Mouse (Mus musculus): ENCODE measurements around the gene Ssna1. TPM values are rescaled to one million over a fixed set of nuclear protein-coding genes. Genes with fewer than 3 reads are reported as not detected.
A peak's percentile ranks its signal among the peaks of the same experiment; 100 is the strongest.

Gene Ssna1
- polyA plus RNA-seq (2012; rRNA removed): 47.8 and 56.0 TPM in 2 replicates

GRCm38 (mm10) chr2:25271827-25272511 is at the start of gene Ssna1, which contains the start of gene Anapc2:
Gene Ssna1, minus strand, starts transcription at chr2:25272438.
Gene Anapc2, plus strand, starts transcription at chr2:25272478.
- peak; percentile 82 for DNase-seq (ENCODE audit: low read depth, low spot score)
- WGBS: under 1% methylated on average over 55 of the region's 55 CpGs

DNA sequence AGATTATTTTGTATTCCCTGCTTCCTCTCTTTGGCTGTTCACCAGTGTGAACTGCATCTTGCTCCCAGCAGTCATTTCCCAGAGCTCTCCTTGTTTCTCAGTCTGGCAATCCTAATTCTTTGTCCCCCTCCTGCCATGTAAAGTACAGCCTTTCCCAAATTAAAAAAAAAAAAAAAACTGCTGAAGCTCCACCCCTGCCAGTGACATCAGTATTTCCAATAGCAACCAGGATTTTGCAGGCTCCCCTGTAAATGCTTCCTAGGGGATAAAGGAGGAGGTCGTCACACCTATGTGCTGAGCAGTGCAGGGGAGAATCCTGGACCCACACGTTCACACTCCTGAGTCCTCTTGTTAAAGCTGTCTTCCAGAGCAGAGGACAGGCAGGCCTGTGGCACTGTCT is 47.8 kb upstream of the Ssna1 start:
- DNase-seq (ENCODE audit: low read depth, low spot score): no peak
- WGBS: 35% methylated on average over 2 of the region's 2 CpGs

- DNase-seq (ENCODE audit: low read depth, low spot score): no peak
- WGBS: 10% methylated on average over 58 of the region's 58 CpGs
These were observed 46.9 kb upstream of the Ssna1 start, which contains the start of gene Grin1 for GRCm38 (mm10) chr2:25318971-25319773. Gene Grin1, minus strand, starts transcription at chr2:25319187.

- WGBS: 5% methylated on average over 31 of the region's 31 CpGs
- no peak for DNase-seq (ENCODE audit: low read depth, low spot score)
These were observed 46.1 kb upstream of the Ssna1 start for GRCm38 (mm10) chr2:25318119-25318966.

DNA sequence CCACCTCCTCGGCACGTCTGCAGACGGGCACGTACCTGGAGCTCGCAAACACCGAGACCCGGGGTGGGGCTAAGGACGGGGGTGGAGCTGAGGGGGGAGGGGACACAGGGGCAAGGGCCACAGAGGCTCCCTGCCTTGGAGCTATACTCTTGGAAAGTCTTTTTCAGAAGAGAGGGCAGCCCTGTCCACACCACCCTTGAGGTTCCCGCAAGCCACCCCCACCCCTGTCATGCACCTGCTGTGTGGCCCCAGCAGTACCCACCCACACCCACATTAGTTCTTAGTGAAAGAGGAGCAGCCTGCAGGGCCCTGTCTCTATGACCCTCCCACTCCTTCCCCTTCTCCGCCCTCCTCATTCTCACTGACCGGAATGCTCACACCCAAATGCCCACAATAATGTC is 39.3 kb upstream of the Ssna1 start:
- no peak for DNase-seq (ENCODE audit: low read depth, low spot score)
- 5% methylated on average over 11 of the region's 11 CpGs for WGBS

GRCm38 (mm10) chr2:25310969-25311368 is 38.7 kb upstream of the Ssna1 start:
- WGBS: 3% methylated on average over 22 of the region's 22 CpGs
- DNase-seq (ENCODE audit: low read depth, low spot score): no peak

DNA sequence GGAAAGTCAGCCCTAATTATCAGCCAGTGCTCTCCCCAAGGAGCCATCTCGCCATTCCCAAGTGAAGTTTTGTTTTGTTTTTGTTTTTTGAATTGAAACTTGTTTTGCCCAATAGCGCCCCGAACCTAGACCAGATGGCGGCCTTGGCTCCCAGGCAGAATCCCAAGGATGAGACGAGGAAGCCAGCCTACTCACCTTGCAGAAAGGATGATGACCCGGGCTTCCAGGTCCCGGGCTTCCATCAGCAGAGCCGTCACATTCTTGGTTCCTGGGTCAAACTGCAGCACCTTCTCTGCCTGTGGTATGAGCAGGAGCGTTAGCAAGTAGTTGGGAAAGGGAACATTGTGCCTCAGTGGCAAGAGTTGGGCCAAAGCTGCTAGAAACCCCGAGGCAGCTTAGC is 37.9 kb upstream of the Ssna1 start:
- 56% methylated on average over 10 of the region's 10 CpGs for WGBS
- DNase-seq (ENCODE audit: low read depth, low spot score): no peak

DNA sequence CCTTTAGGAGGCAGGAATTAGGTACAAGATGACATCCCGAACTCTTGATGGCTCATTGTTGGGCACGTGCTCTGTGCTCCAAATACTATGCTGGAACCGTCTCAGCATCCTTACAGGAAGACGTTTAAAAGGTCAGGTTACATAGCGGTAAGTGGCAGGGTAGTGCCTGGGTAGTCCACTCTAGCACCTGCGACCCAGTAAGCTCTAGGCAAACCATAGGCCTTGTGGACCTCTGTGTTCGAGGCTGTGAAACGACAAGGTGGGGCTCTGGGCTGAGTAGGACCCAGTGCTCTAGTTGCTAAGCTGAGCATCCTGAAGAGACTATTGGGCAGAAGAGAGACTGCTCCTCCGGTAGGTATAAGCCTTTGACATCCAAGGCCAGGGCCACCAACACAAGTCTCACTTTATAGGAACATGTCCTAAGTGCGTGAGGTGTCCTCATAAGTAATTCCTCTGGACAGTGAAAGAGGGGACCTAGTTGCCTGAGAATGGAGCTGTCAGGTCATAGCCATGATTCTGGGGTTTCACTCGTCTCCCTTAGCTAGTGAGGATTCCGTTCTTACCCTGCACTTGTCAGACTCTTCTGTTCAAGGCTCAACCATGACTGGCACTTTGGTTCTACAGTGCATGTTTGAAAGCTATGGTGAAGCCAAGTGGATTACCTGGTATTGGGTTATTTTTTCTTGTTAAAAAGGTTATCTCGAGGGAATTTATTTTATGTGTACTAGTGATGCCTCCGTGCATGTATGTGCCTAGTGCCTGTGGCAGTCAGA is 33.5 kb upstream of the Ssna1 start:
- 48% methylated on average over 14 of the region's 14 CpGs for WGBS

DNA sequence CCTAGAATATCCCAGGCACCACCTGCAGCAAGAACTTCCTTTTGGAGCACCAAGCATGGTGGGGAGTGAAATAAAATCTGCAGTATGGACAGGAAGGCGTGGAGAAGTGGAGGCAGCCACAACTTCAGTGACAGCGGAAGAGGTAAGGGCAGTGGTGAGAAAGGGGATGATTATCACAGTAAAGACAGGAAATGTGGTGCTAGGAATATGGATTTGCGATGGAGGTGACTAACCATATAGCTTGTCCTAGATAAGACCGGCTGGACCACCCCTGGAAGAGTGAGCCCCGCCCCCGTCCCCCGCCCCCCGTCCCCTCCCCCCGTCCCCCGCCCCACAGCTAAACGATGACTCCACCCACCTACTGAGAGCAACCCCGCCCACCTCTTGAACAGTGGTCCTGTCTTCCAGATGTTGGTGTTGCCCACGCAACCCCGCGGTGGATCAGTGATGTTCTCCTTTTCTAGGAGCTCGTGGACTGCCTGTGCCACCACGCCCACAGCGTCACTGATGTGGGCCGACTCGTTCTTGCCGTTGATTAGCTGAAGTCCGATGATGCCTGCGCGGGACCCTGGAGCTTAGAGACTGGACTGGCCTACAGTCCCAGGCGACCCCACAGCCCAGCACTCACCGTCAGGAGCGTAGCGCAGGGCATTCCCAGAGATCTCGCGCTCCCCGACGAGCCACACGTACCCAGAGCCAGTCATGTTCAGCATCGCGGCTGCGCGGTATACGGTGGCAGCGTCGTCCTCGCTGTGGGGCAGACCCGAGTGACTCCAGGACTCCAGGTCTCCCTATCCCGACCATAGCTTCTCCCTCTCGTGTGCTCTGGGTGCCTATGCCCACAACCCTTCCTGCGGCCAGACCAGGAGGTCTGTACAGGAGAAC is 32.7 kb upstream of the Ssna1 start:
- DNase-seq (ENCODE audit: low read depth, low spot score): no peak
- 1% methylated on average over 45 of the region's 45 CpGs for WGBS

More for the DNA sequence above, 33.5 kb upstream of the Ssna1 start:
- no peak for DNase-seq (ENCODE audit: low read depth, low spot score)

GRCm38 (mm10) chr2:25303931-25304656 is 31.9 kb upstream of the Ssna1 start:
- no peak for DNase-seq (ENCODE audit: low read depth, low spot score)
- 69% methylated on average over 7 of the region's 7 CpGs for WGBS

- DNase-seq (ENCODE audit: low read depth, low spot score): no peak
- WGBS: 68% methylated on average over 3 of the region's 3 CpGs
These were observed 31.2 kb upstream of the Ssna1 start for GRCm38 (mm10) chr2:25303452-25303851.

GRCm38 (mm10) chr2:25298046-25298445 is 25.8 kb upstream of the Ssna1 start:
- DNase-seq (ENCODE audit: low read depth, low spot score): no peak
- 60% methylated on average over 10 of the region's 10 CpGs for WGBS

GRCm38 (mm10) chr2:25297093-25297492 is 24.9 kb upstream of the Ssna1 start:
- 72% methylated on average over 8 of the region's 8 CpGs for WGBS
- DNase-seq (ENCODE audit: low read depth, low spot score): no peak

DNA sequence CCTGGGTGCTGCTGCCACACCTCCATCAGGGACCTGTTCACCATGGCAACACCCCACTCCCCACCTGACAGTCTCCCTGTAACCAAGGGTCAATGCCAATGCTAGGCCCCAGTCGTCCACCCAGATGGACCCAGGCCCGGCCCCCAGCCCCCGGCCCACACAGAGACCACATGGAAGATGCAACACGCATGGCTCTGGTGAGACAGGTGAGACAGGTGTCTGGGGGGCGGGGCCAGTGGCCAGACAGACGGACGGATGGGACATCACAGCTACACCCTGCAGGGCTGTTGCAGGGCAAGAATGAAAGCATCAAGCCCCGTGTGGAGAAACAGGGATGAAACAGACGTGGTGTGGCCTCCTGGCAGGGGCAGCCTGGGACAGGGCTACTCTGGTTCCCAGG is 21.5 kb upstream of the Ssna1 start:
- WGBS: 71% methylated on average over 9 of the region's 9 CpGs

GRCm38 (mm10) chr2:25292856-25293255 is 20.6 kb upstream of the Ssna1 start:
- WGBS: 4% methylated on average over 1 of the region's 1 CpGs
- no peak for DNase-seq (ENCODE audit: low read depth, low spot score)

More for the DNA sequence above, 21.5 kb upstream of the Ssna1 start:
- no peak for DNase-seq (ENCODE audit: low read depth, low spot score)

GRCm38 (mm10) chr2:25292054-25292544 is 19.9 kb upstream of the Ssna1 start:
- no peak for DNase-seq (ENCODE audit: low read depth, low spot score)
- WGBS: 1% methylated on average over 43 of the region's 43 CpGs

All from large intestine, adult 2 months (tissue).